Mouse (Mus musculus) ES-Bruce4 (cell line): ENCODE results near the gene Atp2b2. TPM values are rescaled to one million over a fixed set of nuclear protein-coding genes. Genes with fewer than 3 reads are reported as not detected.

ENCODE experiments used
- H3K27ac ChIP-seq: 2 replicates; pipeline ENCODE4 v1.5.1; 2012; ENCODE audit warnings: low read length, inconsistent platforms; ENCODE audit not compliant: insufficient read depth
- H3K27me3 ChIP-seq: 2 replicates; pipeline ENCODE4 v1.6.1; 2012; ENCODE audit warnings: mild to moderate bottlenecking, low read length, inconsistent platforms; ENCODE audit not compliant: control insufficient read depth, poor library complexity, insufficient read depth, severe bottlenecking
- H3K36me3 ChIP-seq: 2 replicates; pipeline ENCODE4 v1.6.1; 2012; ENCODE audit warnings: inconsistent platforms, mild to moderate bottlenecking, low read length, moderate library complexity; ENCODE audit not compliant: control insufficient read depth, poor library complexity, insufficient read depth, severe bottlenecking
- H3K4me1 ChIP-seq: one replicate; pipeline ENCODE4 v1.8.1; 2011; ENCODE audit warnings: low read length; ENCODE audit not compliant: control insufficient read depth, insufficient read depth
- H3K4me3 ChIP-seq: 2 replicates; pipeline ENCODE4 v1.5.1; 2011; ENCODE audit warnings: low read depth, mild to moderate bottlenecking, low read length
- H3K9ac ChIP-seq: 2 replicates; pipeline ENCODE4 v1.6.1; 2012; ENCODE audit warnings: low read depth, mild to moderate bottlenecking, inconsistent platforms; ENCODE audit not compliant: poor library complexity, severe bottlenecking
- H3K9me3 ChIP-seq: replicated peaks from 2 replicates; pipeline ENCODE4 v1.6.1; 2012; ENCODE audit warnings: mild to moderate bottlenecking, low read length, inconsistent platforms; ENCODE audit not compliant: control insufficient read depth, poor library complexity, insufficient read depth, severe bottlenecking
- CTCF ChIP-seq: IDR thresholded peaks from one replicate; pipeline ENCODE4 v1.8.1; 2011; ENCODE audit warnings: low read depth, low read length
- EP300 ChIP-seq: IDR thresholded peaks from 2 replicates; pipeline ENCODE4 v1.6.1; 2011; ENCODE audit warnings: low read depth, low read length; ENCODE audit not compliant: insufficient read depth
- POLR2A ChIP-seq: IDR thresholded peaks from one replicate; pipeline ENCODE4 v1.8.1; 2011; ENCODE audit warnings: low read length; ENCODE audit not compliant: insufficient read depth
- polyA plus RNA-seq: library from polyadenylated mRNA; stranded (reverse); fragments of >200 nt; gene quantifications from 2 replicates; pipeline ENCODE4 v1.2.4, GENCODE M21; 2011; ENCODE audit warnings: low read depth; ENCODE audit not compliant: missing spikeins, insufficient read depth, insufficient read length

Atp2b2 gene
- polyA plus RNA-seq, 1 experiment, result 0.42 TPM

- no peak overlapping the region for H3K9ac ChIP-seq
- no peaks in the 10 kb centered on the region for H3K9me3 ChIP-seq
- H3K36me3 ChIP-seq, result no peaks in the 10 kb centered on the region
- TF ChIP-seq CTCF (no peak), EP300 (no peak), POLR2A (no peak)
- H3K27ac ChIP-seq, result no peak overlapping the region
- no peak overlapping the region for H3K4me3 ChIP-seq
- no peaks in the 10 kb centered on the region for H3K27me3 ChIP-seq
- no peaks in the 10 kb centered on the region for H3K4me1 ChIP-seq
These were observed 297.3 kb downstream of the Atp2b2 start for GRCm38 (mm10) chr6:113745117-113745516.

DNA sequence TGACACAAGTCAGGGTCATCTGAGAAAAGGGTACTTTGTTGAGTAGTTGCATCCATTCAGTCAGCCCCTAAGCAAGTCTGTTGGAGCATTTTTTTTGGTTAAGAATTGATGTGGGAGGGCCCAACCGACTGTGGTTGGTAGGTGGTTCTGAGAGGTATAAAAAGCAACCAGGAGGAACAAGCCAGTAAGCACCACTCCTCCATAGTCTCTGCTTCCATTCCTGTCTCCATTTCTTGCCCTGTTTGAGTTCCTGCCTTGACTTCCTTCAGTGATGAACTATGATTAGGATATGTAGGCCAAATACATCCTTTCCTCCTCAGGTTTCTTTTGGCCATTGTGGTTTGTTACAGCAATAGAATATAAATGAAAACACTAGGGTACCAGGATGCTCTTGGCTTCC, 299.3 kb downstream of the Atp2b2 start:
- Histone ChIP-seq H3K27me3 (no peaks in the 10 kb centered on the region), H3K9ac (no peak overlapping the region), H3K27ac (no peak overlapping the region), H3K4me3 (no peak overlapping the region), H3K36me3 (no peaks in the 10 kb centered on the region), H3K9me3 (no peaks in the 10 kb centered on the region), H3K4me1 (no peaks in the 10 kb centered on the region)
- TF ChIP-seq EP300 (no peak), POLR2A (no peak), CTCF (no peak)

- Histone ChIP-seq H3K27ac (no peak overlapping the region), H3K9ac (no peak overlapping the region), H3K4me1 (no peaks in the 10 kb centered on the region), H3K4me3 (no peak overlapping the region), H3K9me3 (no peaks in the 10 kb centered on the region), H3K36me3 (peaks cover 5% of the 10 kb centered on the region; the same call in 1 of the 2 replicates), H3K27me3 (no peaks in the 10 kb centered on the region)
- no peak for TF ChIP-seq EP300
These were observed 300.1 kb downstream of the Atp2b2 start for GRCm38 (mm10) chr6:113742321-113742720.

DNA sequence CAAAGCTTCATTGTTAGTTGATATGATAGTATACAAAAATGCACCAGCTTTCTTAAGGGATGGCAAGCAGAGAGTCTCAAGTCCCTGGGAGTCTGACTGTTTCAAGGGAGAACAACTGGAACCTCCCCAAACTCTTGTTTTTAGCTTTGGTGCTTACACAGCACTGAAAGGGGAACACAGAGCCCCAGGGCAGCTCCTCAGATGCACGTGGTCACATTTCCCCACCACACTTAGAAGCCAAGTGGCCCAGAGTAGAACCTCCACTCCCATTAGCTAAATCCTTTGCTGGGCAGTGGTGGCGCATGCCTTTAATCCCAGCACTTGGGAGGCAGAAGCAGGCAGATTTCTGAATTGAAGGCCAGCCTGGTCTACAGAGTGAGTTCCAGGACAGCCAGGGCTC, 301.0 kb downstream of the Atp2b2 start:
- Histone ChIP-seq H3K27me3 (no peaks in the 10 kb centered on the region), H3K9me3 (no peaks in the 10 kb centered on the region), H3K27ac (no peak overlapping the region), H3K4me3 (no peak overlapping the region), H3K36me3 (peaks cover 5% of the 10 kb centered on the region; the same call in 1 of the 2 replicates), H3K4me1 (no peaks in the 10 kb centered on the region), H3K9ac (no peak overlapping the region)
- TF ChIP-seq CTCF, result no peak
- TF ChIP-seq EP300, result no peak
- no peak for TF ChIP-seq POLR2A

- no peak for TF ChIP-seq CTCF
- peak; percentile 89 for TF ChIP-seq POLR2A
- TF ChIP-seq EP300, result 0 out of 2 replicates have a peak, but pooled peaks have one; percentile 19
- H3K4me3 ChIP-seq, result peak within 1 kb of the TSS; percentile 97
- no peaks in the 10 kb centered on the region for H3K9me3 ChIP-seq
- no peaks in the 10 kb centered on the region for H3K4me1 ChIP-seq
- no peak within 1 kb of the TSS for H3K27ac ChIP-seq
- no peaks in the 10 kb centered on the region for H3K27me3 ChIP-seq
- H3K36me3 ChIP-seq, result peaks cover 8% of the 10 kb centered on the region; the same call in 1 of the 2 replicates
- peak within 1 kb of the TSS; percentile 71 for H3K9ac ChIP-seq
These were observed 301.9 kb downstream of the Atp2b2 start, which contains the start of gene Sec13 for GRCm38 (mm10) chr6:113740236-113741217. TSS of gene Sec13 (minus strand) at chr6:113740743.

DNA sequence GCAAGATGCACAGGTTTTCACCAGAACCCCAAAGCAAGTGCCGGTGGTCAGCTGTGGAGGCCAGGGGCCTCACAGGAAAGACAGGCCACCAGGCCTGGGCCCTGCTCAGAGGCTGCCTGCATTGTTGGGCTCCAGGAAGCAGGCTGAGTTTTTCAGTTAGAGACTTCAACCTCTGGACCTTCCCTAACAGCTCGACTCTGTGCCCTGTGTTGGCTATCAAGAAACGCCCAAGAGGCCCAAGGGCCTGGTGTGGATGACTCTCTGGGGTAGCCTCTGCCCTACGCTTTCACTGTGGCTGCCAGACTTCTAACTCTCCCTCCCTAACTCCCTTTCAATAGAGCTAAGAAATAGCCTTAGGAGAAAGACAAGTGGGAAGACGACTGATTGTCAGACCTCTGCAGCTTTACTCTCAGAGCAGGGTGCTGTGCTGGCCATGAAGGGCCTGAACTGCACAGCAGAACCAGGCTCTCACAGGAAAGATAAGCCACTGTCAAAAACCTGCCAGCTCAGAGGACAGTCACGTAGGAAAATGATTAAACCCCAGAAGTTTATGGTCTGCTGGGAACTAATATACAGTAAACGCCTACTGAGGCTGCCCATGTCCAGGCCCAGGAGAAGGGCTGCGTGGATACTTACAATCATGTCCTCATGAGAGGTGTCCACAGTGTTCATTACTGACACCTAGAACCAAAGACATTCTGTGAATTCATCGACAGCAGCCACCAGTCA, 304.9 kb downstream of the Atp2b2 start:
- Histone ChIP-seq H3K27ac (no peak overlapping the region), H3K4me3 (no peak overlapping the region), H3K27me3 (no peaks in the 10 kb centered on the region), H3K9ac (no peak overlapping the region), H3K36me3 (peaks cover 25% of the 10 kb centered on the region), H3K9me3 (no peaks in the 10 kb centered on the region), H3K4me1 (no peaks in the 10 kb centered on the region)
- no peak for TF ChIP-seq EP300
